Mouse (Mus musculus): ENCODE measurements around the gene Snx8. TPM values are rescaled to one million over a fixed set of nuclear protein-coding genes. Genes with fewer than 3 reads are reported as not detected.
A peak's percentile ranks its signal among the peaks of the same experiment; 100 is the strongest.

Snx8 gene
- polyA plus RNA-seq, 1 experiment from 2014 or later = 19.3 TPM

GRCm38 (mm10) chr5:140387816-140388510 lies 1.1 kb downstream of the Snx8 start:
- Histone ChIP-seq H3K27me3 (ENCODE audit: control insufficient read depth, insufficient read depth, low read length) (no peaks in the 10 kb centered on the region), H3K9ac (ENCODE audit: low read length) (peak overlapping the region; percentile 81), H3K36me3 (ENCODE audit: control insufficient read depth, insufficient read depth, low read length) (no peaks in the 10 kb centered on the region), H3K4me3 (replicated peaks; ENCODE audit: low read length) (peak overlapping the region; percentile 70), H3K27ac (ENCODE audit: low read length) (no peak overlapping the region), H3K4me1 (ENCODE audit: control insufficient read depth, insufficient read depth, low read length) (peaks cover 17% of the 10 kb centered on the region), H3K9me3 (replicated peaks; ENCODE audit: control insufficient read depth, low read length) (no peaks in the 10 kb centered on the region), H3K4me2 (ENCODE audit: low read depth, low read length) (peak overlapping the region; percentile 98)
- WGBS = 64% methylated on average over 12 of the region's 12 CpGs
- no peak for ATAC-seq (ENCODE audit: insufficient read depth, low FRiP score)

DNA sequence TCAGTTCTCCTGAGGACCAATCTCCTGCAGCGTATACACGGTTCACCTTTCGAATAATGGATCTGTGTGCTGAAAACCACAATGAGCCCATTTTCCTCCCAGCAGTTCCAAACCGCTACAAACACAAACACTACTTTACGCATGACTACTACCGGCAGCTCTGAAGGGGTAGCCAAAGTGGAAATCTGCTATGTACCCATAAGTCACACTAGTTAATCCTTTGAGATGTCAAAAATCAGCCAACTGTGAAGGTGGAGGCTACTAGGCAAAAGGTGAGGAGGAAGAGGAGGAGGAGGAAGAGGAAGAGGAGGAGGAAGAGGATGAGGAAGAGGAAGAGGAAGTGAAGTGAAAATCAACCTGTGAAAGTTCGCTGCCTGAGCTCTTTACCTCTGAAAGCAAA lies 1.8 kb downstream of the Snx8 start:
- 84% methylated on average over 7 of the region's 7 CpGs for WGBS
- no peak overlapping the region for H3K27ac ChIP-seq (ENCODE audit: low read length)
- no peaks in the 10 kb centered on the region for H3K27me3 ChIP-seq (ENCODE audit: control insufficient read depth, insufficient read depth, low read length)
- no peak for ATAC-seq (ENCODE audit: insufficient read depth, low FRiP score)
- no peak overlapping the region for H3K9ac ChIP-seq (ENCODE audit: low read length)
- no peak overlapping the region for H3K4me3 ChIP-seq (replicated peaks; ENCODE audit: low read length)
- H3K4me1 ChIP-seq (ENCODE audit: control insufficient read depth, insufficient read depth, low read length) = peaks cover 17% of the 10 kb centered on the region
- no peak overlapping the region for H3K4me2 ChIP-seq (ENCODE audit: low read depth, low read length)
- no peaks in the 10 kb centered on the region for H3K36me3 ChIP-seq (ENCODE audit: control insufficient read depth, insufficient read depth, low read length)
- H3K9me3 ChIP-seq (replicated peaks; ENCODE audit: control insufficient read depth, low read length) = no peaks in the 10 kb centered on the region

DNA sequence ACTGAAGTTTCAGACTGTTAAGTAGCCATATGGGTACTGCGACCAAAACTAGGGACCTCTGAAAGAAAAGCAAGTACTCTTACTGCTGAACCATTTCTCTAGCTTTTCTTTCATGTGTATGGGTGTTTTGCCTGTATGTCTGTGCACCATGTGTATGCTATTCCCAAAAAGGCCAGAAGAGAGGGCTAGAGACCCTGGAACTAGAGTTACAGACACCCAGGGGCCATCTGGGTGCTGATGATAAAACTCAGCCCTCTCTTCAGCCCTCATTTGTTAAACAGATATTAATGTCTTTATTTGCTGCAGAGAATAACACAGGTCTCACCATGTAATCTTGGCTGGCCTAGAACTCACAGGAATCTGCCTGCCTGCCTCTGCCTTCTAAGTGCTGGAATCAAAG lies 4.6 kb downstream of the Snx8 start:
- Histone ChIP-seq H3K4me1 (ENCODE audit: control insufficient read depth, insufficient read depth, low read length) (peaks cover 15% of the 10 kb centered on the region), H3K9me3 (replicated peaks; ENCODE audit: control insufficient read depth, low read length) (no peaks in the 10 kb centered on the region), H3K4me3 (replicated peaks; ENCODE audit: low read length) (no peak overlapping the region), H3K4me2 (ENCODE audit: low read depth, low read length) (no peak overlapping the region), H3K27me3 (ENCODE audit: control insufficient read depth, insufficient read depth, low read length) (no peaks in the 10 kb centered on the region), H3K9ac (ENCODE audit: low read length) (no peak overlapping the region), H3K36me3 (ENCODE audit: control insufficient read depth, insufficient read depth, low read length) (no peaks in the 10 kb centered on the region), H3K27ac (ENCODE audit: low read length) (no peak overlapping the region)
- 93% methylated on average over 1 of the region's 1 CpGs for WGBS
- ATAC-seq (ENCODE audit: insufficient read depth, low FRiP score) = no peak

DNA sequence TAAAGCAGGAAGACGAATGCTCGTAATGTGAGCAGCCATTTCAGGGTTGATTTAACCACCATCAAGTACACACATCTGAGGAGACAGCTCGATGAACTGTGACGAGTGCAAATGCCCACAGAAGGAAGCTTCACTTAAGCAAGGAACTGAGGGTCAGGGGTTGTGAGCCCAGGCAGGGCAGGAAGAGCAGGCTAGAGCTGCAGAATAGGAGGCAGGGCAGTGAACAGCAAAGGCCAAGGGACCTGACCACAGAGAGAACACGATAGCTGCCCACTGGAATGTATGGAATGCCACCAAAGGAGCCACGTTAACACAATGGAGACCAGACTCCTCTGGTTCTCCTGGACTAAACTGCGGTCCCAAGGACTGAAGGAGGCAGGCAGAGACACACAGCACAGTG lies 5.5 kb downstream of the Snx8 start:
- Histone ChIP-seq H3K4me3 (replicated peaks; ENCODE audit: low read length) (no peak overlapping the region), H3K4me2 (ENCODE audit: low read depth, low read length) (no peak overlapping the region), H3K9ac (ENCODE audit: low read length) (0 out of 2 replicates have a peak overlapping the region, but pooled peaks have one; percentile 28), H3K27me3 (ENCODE audit: control insufficient read depth, insufficient read depth, low read length) (no peaks in the 10 kb centered on the region), H3K27ac (ENCODE audit: low read length) (no peak overlapping the region), H3K36me3 (ENCODE audit: control insufficient read depth, insufficient read depth, low read length) (no peaks in the 10 kb centered on the region), H3K4me1 (ENCODE audit: control insufficient read depth, insufficient read depth, low read length) (peaks cover 12% of the 10 kb centered on the region), H3K9me3 (replicated peaks; ENCODE audit: control insufficient read depth, low read length) (no peaks in the 10 kb centered on the region)
- 22% methylated on average over 7 of the region's 7 CpGs for WGBS
- ATAC-seq (ENCODE audit: insufficient read depth, low FRiP score) = no peak

DNA sequence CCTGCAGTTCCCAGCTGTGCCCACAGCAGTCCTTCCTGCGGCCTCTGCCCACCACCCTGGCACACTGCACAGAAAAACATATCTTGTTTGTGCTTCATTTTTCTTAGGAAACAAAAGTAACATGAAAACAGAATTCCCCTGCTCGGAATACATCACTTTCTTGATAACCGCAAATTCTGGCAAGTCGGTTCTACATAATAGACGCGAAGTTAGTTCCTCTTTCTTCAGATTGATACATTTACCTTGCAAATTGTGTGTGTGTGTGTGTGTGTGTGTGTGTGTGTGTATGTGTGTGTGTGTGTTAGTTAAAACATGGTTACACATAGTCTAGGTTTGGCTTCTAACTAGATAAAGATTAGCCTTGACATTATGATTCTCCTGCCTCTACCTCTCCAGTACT lies 6.4 kb downstream of the Snx8 start:
- Histone ChIP-seq H3K9ac (ENCODE audit: low read length) (no peak overlapping the region), H3K4me2 (ENCODE audit: low read depth, low read length) (no peak overlapping the region), H3K27me3 (ENCODE audit: control insufficient read depth, insufficient read depth, low read length) (no peaks in the 10 kb centered on the region), H3K36me3 (ENCODE audit: control insufficient read depth, insufficient read depth, low read length) (no peaks in the 10 kb centered on the region), H3K9me3 (replicated peaks; ENCODE audit: control insufficient read depth, low read length) (no peaks in the 10 kb centered on the region), H3K27ac (ENCODE audit: low read length) (no peak overlapping the region), H3K4me1 (ENCODE audit: control insufficient read depth, insufficient read depth, low read length) (peaks cover 5% of the 10 kb centered on the region), H3K4me3 (replicated peaks; ENCODE audit: low read length) (no peak overlapping the region)
- no peak for ATAC-seq (ENCODE audit: insufficient read depth, low FRiP score)
- WGBS = 89% methylated on average over 6 of the region's 6 CpGs

DNA sequence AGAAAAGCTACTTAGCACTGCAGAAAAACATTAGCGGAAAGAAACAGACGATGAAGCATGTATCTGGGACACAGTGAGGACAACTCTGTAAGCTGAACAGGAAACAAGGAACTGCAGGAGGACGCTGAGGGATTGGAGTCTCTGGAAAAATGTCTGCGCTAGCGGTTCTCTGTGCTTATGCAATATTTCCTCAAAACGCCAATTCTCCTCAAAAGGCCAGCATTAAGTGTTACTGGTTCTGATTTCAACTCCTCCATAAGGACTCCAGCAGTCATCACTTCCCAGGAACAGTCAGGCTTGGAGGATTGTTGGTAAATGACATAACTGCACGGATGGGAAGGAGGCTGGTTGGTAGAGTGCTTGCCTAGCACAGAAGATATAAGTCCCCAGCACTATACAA lies 7.9 kb downstream of the Snx8 start:
- Histone ChIP-seq H3K9me3 (replicated peaks; ENCODE audit: control insufficient read depth, low read length) (no peaks in the 10 kb centered on the region), H3K9ac (ENCODE audit: low read length) (no peak overlapping the region), H3K27ac (ENCODE audit: low read length) (no peak overlapping the region), H3K4me3 (replicated peaks; ENCODE audit: low read length) (no peak overlapping the region), H3K27me3 (ENCODE audit: control insufficient read depth, insufficient read depth, low read length) (no peaks in the 10 kb centered on the region), H3K4me2 (ENCODE audit: low read depth, low read length) (no peak overlapping the region), H3K4me1 (ENCODE audit: control insufficient read depth, insufficient read depth, low read length) (peaks cover 5% of the 10 kb centered on the region), H3K36me3 (ENCODE audit: control insufficient read depth, insufficient read depth, low read length) (no peaks in the 10 kb centered on the region)
- 88% methylated on average over 7 of the region's 7 CpGs for WGBS
- no peak for ATAC-seq (ENCODE audit: insufficient read depth, low FRiP score)

GRCm38 (mm10) chr5:140379299-140379698 lies 9.8 kb downstream of the Snx8 start:
- no peak for ATAC-seq (ENCODE audit: insufficient read depth, low FRiP score)
- H3K4me2 ChIP-seq (ENCODE audit: low read depth, low read length) = no peak overlapping the region
- peaks cover 5% of the 10 kb centered on the region for H3K4me1 ChIP-seq (ENCODE audit: control insufficient read depth, insufficient read depth, low read length)
- H3K9me3 ChIP-seq (replicated peaks; ENCODE audit: control insufficient read depth, low read length) = no peaks in the 10 kb centered on the region
- H3K4me3 ChIP-seq (replicated peaks; ENCODE audit: low read length) = no peak overlapping the region
- H3K36me3 ChIP-seq (ENCODE audit: control insufficient read depth, insufficient read depth, low read length) = no peaks in the 10 kb centered on the region
- 68% methylated on average over 6 of the region's 6 CpGs for WGBS
- no peaks in the 10 kb centered on the region for H3K27me3 ChIP-seq (ENCODE audit: control insufficient read depth, insufficient read depth, low read length)
- no peak overlapping the region for H3K27ac ChIP-seq (ENCODE audit: low read length)
- H3K9ac ChIP-seq (ENCODE audit: low read length) = no peak overlapping the region

- H3K27ac ChIP-seq (ENCODE audit: low read length) = no peak overlapping the region
- WGBS = 78% methylated on average over 6 of the region's 6 CpGs
- no peak overlapping the region for H3K4me2 ChIP-seq (ENCODE audit: low read depth, low read length)
- H3K9ac ChIP-seq (ENCODE audit: low read length) = no peak overlapping the region
- no peaks in the 10 kb centered on the region for H3K9me3 ChIP-seq (replicated peaks; ENCODE audit: control insufficient read depth, low read length)
- no peak overlapping the region for H3K4me3 ChIP-seq (replicated peaks; ENCODE audit: low read length)
- no peaks in the 10 kb centered on the region for H3K4me1 ChIP-seq (ENCODE audit: control insufficient read depth, insufficient read depth, low read length)
- H3K27me3 ChIP-seq (ENCODE audit: control insufficient read depth, insufficient read depth, low read length) = no peaks in the 10 kb centered on the region
- ATAC-seq (ENCODE audit: insufficient read depth, low FRiP score) = no peak
- H3K36me3 ChIP-seq (ENCODE audit: control insufficient read depth, insufficient read depth, low read length) = no peaks in the 10 kb centered on the region
Observed at GRCm38 (mm10) chr5:140378121-140378853, 10.8 kb downstream of the Snx8 start.

- no peaks in the 10 kb centered on the region for H3K36me3 ChIP-seq (ENCODE audit: control insufficient read depth, insufficient read depth, low read length)
- no peaks in the 10 kb centered on the region for H3K4me1 ChIP-seq (ENCODE audit: control insufficient read depth, insufficient read depth, low read length)
- H3K4me3 ChIP-seq (replicated peaks; ENCODE audit: low read length) = no peak overlapping the region
- ATAC-seq (ENCODE audit: insufficient read depth, low FRiP score) = no peak
- no peak overlapping the region for H3K9ac ChIP-seq (ENCODE audit: low read length)
- no peak overlapping the region for H3K4me2 ChIP-seq (ENCODE audit: low read depth, low read length)
- no peaks in the 10 kb centered on the region for H3K27me3 ChIP-seq (ENCODE audit: control insufficient read depth, insufficient read depth, low read length)
- 80% methylated on average over 4 of the region's 4 CpGs for WGBS
- no peak overlapping the region for H3K27ac ChIP-seq (ENCODE audit: low read length)
- H3K9me3 ChIP-seq (replicated peaks; ENCODE audit: control insufficient read depth, low read length) = no peaks in the 10 kb centered on the region
Observed at GRCm38 (mm10) chr5:140375249-140375829, 13.7 kb downstream of the Snx8 start.
